Mouse (Mus musculus) limb, embryonic 12.5 days (tissue): ENCODE measurements at regions not wholly inside any gene's neighbourhood (a gene's known extent, or its start where the extent isn't known, plus 50 kb on each side); places are given as distances from the start of the nearest gene placed in this dataset.

ENCODE experiments used
- ATAC-seq: fragments of 200-750 bp; cut with Nextera tagmentation; 2 replicates; pipeline ENCODE4 v1.8.0; 2017; ENCODE audit warnings: low read depth, moderate TSS enrichment; ENCODE audit not compliant: insufficient number of reproducible peaks, insufficient read depth, low FRiP score, low TSS enrichment
- H3K27ac ChIP-seq: fragments of 300-500 bp; sonication (generic); 2 replicates; pipeline ENCODE4 v1.5.1; 2016; ENCODE audit warnings: mild to moderate bottlenecking, moderate library complexity
- H3K27me3 ChIP-seq: fragments of 300-500 bp; sonication (generic); 2 replicates; pipeline ENCODE4 v1.6.1; 2016; ENCODE audit warnings: mild to moderate bottlenecking, moderate library complexity
- H3K36me3 ChIP-seq: fragments of 300-500 bp; sonication (generic); 2 replicates; pipeline ENCODE4 v1.6.1; 2016; ENCODE audit warnings: mild to moderate bottlenecking, moderate library complexity
- H3K4me1 ChIP-seq: fragments of 300-500 bp; sonication (generic); replicated peaks from 2 replicates; pipeline ENCODE4 v1.6.1; 2016
- H3K4me2 ChIP-seq: fragments of 300-500 bp; sonication (generic); 2 replicates; pipeline ENCODE4 v1.6.1; 2016; ENCODE audit warnings: mild to moderate bottlenecking, moderate library complexity
- H3K4me3 ChIP-seq: fragments of 300-500 bp; sonication (generic); replicated peaks from 2 replicates; pipeline ENCODE4 v1.5.1; 2016; ENCODE audit warnings: mild to moderate bottlenecking
- H3K9ac ChIP-seq: fragments of 300-500 bp; sonication (generic); replicated peaks from 2 replicates; pipeline ENCODE4 v1.6.1; 2016; ENCODE audit warnings: mild to moderate bottlenecking, moderate library complexity
- H3K9me3 ChIP-seq: fragments of 300-500 bp; sonication (generic); 2 replicates; pipeline ENCODE4 v1.6.1; 2016; ENCODE audit warnings: mild to moderate bottlenecking, moderate library complexity
- WGBS: fragments of 180-500 bp; shearing (Covaris S2); methylation state at CpG from one replicate; pipeline ENCODE4 v1.1.7; 2016; 5-methylcytosine and 5-hydroxymethylcytosine counted together

DNA sequence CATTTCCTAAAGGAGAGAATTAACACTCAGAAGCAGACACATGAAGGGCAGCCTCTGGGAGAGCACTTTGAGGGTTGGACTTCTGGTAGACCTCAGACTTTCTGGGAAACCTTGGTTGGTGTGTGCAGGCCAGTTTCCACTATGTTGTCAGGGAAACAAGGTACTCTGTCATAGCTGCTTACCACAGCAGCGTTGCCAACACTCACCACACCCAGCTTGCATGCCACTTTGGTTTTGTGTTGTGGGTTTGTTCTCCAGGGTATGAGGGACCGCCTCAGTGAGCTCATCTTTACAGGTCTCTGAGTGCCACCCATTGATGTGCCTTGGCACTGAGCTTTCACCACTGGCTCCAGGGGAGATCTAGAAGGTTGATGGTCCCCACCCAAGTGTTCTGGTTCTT, 62.8 kb upstream of the Ywhaq start:
- Histone ChIP-seq H3K27ac (no peak overlapping the region), H3K9me3 (peaks cover 10% of the 10 kb centered on the region; the same call in 1 of the 2 replicates), H3K4me3 (no peak overlapping the region), H3K9ac (no peak overlapping the region), H3K36me3 (no peaks in the 10 kb centered on the region), H3K4me1 (no peaks in the 10 kb centered on the region), H3K27me3 (no peaks in the 10 kb centered on the region), H3K4me2 (no peak overlapping the region)
- WGBS, result 81% methylated on average over 2 of the region's 2 CpGs
- ATAC-seq, result no peak

DNA sequence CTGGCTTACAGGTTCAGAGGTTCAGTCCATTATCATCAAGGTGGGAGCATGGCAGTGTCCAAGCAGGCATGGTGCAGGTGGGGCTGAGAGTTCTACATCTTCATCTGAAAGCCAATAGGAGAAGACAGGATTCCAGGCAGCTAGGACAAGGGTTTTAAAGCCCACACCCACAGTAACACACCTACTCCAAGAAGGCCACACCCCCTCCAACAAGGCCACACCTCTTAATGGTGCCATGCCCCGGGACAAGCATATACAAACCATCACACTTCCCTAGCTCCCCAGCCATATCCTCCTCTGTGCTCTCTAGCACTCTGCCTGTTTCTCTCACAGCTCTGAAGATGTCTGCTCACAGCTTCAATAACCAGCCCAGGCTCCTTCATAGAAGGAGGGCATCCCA, 61.8 kb upstream of the Ywhaq start:
- ATAC-seq, result no peak
- Histone ChIP-seq H3K4me3 (no peak overlapping the region), H3K27me3 (no peaks in the 10 kb centered on the region), H3K9me3 (peaks cover 5% of the 10 kb centered on the region; the same call in 1 of the 2 replicates), H3K4me1 (no peaks in the 10 kb centered on the region), H3K27ac (no peak overlapping the region), H3K36me3 (no peaks in the 10 kb centered on the region), H3K9ac (no peak overlapping the region), H3K4me2 (no peak overlapping the region)
- WGBS, result 44% methylated on average over 1 of the region's 1 CpGs

DNA sequence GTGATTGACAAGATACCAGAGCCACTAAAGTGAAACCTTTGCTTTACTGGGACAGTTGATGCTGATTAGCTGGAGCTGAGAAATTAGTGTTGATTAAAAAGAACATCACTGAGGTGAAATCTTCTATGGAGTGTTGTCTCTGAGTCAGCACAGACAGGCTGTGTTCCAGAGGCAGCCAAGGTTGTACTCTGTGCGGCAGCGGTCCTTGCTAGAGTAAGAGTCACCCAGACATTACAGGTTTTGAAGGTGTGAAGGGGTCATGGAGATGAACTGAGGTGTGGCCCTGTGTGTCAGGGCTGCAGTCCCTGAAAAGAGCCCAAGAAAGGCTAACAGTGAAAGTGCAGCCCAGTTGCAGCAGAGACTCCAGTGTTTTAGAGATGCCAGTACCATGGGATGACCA, 59.1 kb upstream of the Ywhaq start:
- H3K9ac ChIP-seq, result no peak overlapping the region
- no peaks in the 10 kb centered on the region for H3K9me3 ChIP-seq
- no peak for ATAC-seq
- no peaks in the 10 kb centered on the region for H3K36me3 ChIP-seq
- H3K4me2 ChIP-seq, result no peak overlapping the region
- H3K27ac ChIP-seq, result no peak overlapping the region
- WGBS, result 74% methylated on average over 2 of the region's 2 CpGs
- no peak overlapping the region for H3K4me3 ChIP-seq
- H3K4me1 ChIP-seq, result no peaks in the 10 kb centered on the region
- H3K27me3 ChIP-seq, result no peaks in the 10 kb centered on the region

DNA sequence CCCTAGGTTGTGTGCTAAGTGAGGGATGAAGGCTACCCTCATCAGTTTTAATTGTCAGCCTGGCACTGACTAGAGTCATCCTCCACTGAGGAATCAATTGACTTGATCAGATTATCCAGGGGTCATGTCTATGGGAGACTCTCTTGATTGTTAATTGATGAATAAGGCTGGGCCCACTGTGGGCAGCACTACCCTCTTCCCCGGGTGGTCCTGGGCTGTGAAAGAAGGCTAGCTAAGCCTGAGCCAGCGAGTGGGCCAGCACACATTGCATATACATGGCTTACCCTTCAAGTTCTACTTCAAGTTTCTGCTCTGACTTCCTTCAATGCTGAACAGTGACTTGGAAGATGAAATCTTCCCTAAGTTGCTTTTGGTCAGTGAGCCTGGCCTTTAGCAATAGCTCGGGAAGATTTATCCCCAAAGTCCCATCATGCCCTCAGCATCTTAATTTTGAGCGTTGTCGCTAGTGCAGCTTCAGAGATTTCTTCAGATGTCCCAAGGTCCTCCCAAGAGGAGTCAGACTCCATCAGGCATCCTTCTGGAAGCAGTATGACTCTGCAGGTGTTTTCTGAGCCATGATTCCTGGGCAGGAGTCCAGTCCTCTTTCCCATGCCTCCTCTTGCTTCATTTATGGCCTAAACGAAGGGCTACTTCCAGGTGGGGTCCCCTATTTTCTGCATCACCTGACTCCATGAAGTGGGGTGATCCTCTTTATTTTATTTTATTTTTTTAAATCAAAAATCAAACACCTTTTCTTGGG, 55.7 kb upstream of the Ywhaq start:
- no peak for ATAC-seq
- H3K4me2 ChIP-seq, result no peak overlapping the region

DNA sequence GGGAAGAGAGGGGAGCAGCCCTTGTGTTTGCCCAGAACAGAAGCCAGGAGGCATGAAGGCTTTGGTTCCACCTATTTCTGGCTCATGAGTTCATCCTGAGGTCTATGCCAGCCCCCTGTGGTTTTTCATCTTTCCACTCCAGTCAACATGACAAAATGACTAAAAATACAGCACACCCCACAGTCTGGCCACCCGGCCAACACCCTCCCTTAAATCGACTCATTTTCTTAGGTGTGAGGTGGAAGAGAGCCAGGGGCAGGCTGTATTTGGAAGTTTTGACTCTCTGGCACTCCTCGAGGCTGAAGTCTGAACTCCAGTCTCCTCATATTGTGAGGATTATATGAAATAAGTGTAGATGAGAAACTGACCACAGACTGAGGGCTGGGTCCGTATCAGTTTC, 55.0 kb upstream of the Ywhaq start:
- no peaks in the 10 kb centered on the region for H3K36me3 ChIP-seq

More for the DNA sequence above, 55.7 kb upstream of the Ywhaq start:
- Histone ChIP-seq H3K27me3 (no peaks in the 10 kb centered on the region), H3K9me3 (no peaks in the 10 kb centered on the region), H3K27ac (no peak overlapping the region), H3K36me3 (no peaks in the 10 kb centered on the region), H3K9ac (no peak overlapping the region), H3K4me3 (no peak overlapping the region), H3K4me1 (no peaks in the 10 kb centered on the region)
- 86% methylated on average over 6 of the region's 6 CpGs for WGBS

DNA sequence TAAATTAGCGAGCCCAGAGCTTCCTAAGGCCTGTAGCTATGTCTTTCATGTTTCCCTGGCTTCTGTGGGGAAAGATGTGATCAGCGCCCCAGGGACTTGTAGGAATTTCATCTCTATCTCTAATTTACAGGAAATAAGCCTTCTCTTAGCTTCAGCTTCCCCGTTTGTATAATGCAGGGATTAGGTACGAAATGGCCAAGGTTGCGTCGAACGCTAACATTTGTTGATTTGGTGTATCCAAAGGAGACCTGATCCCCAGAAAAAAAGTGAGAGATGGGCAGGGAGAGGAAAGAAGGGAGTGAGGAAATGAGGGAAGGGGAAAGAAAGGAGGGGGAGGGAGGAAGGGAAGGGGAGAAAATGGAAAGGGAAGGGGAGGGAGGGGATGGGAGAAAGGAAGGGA, 54.5 kb upstream of the Ywhaq start:
- no peaks in the 10 kb centered on the region for H3K36me3 ChIP-seq
- no peak for ATAC-seq
- no peak overlapping the region for H3K4me3 ChIP-seq
- H3K4me2 ChIP-seq, result no peak overlapping the region
- no peak overlapping the region for H3K27ac ChIP-seq
- H3K9ac ChIP-seq, result no peak overlapping the region
- no peaks in the 10 kb centered on the region for H3K27me3 ChIP-seq
- H3K4me1 ChIP-seq, result no peaks in the 10 kb centered on the region
- WGBS, result 88% methylated on average over 7 of the region's 7 CpGs
- no peaks in the 10 kb centered on the region for H3K9me3 ChIP-seq

More for the DNA sequence above, 55.0 kb upstream of the Ywhaq start:
- no peak for ATAC-seq
- Histone ChIP-seq H3K4me2 (no peak overlapping the region), H3K4me3 (no peak overlapping the region), H3K4me1 (no peaks in the 10 kb centered on the region), H3K9me3 (no peaks in the 10 kb centered on the region), H3K9ac (no peak overlapping the region), H3K27ac (no peak overlapping the region), H3K27me3 (no peaks in the 10 kb centered on the region)
- 53% methylated on average over 4 of the region's 4 CpGs for WGBS

DNA sequence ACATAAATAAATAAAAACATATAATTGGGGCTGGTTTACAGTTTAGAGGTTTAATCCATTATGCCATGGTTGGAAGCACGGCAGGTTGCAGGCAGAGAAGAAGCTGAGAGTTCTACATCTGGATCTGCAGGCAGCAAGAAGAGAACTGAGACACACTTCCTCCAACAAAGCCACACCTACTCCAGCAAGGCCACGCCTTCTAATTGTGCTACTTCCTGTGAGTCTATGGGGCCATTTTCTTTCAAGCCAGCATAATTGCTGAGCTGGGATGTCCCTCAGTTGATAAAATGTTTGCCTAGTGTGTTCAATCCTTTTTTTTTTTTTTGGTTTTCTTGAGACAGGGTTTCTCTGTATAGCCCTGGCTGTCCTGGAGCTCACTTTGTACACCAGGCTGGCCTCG, 52.8 kb upstream of the Ywhaq start:
- no peak overlapping the region for H3K9ac ChIP-seq
- no peak for ATAC-seq
- no peaks in the 10 kb centered on the region for H3K9me3 ChIP-seq
- H3K4me1 ChIP-seq, result no peaks in the 10 kb centered on the region
- no peak overlapping the region for H3K4me3 ChIP-seq
- H3K27ac ChIP-seq, result no peak overlapping the region
- H3K27me3 ChIP-seq, result no peaks in the 10 kb centered on the region
- no peaks in the 10 kb centered on the region for H3K36me3 ChIP-seq
- 86% methylated on average over 3 of the region's 3 CpGs for WGBS
- H3K4me2 ChIP-seq, result no peak overlapping the region
